Mouse (Mus musculus) thymus, adult 2 months (tissue): ENCODE measurements around the gene Myh9. TPM values are rescaled to one million over a fixed set of nuclear protein-coding genes. Genes with fewer than 3 reads are reported as not detected.
"Not testable (repeated sequence)": the region's sequence is repeated elsewhere in the genome, so short reads cannot be mapped to it uniquely, and the experiment has no call there.

Experiments
- DNase-seq: peaks from one replicate; pipeline ENCODE4 v3.0.0; 2021
- H3K27ac ChIP-seq: fragments of 200-500 bp; 2 replicates; pipeline ENCODE4 v1.5.1; 2012; ENCODE audit warnings: low read length, control low read depth; ENCODE audit not compliant: control insufficient read depth, insufficient read depth
- H3K27me3 ChIP-seq: fragments of 200-500 bp; 2 replicates; pipeline ENCODE4 v1.6.1; 2012; ENCODE audit warnings: mild to moderate bottlenecking, low read length, moderate library complexity, mixed read lengths; ENCODE audit not compliant: control insufficient read depth, insufficient read depth
- H3K36me3 ChIP-seq: fragments of 200-500 bp; 2 replicates; pipeline ENCODE4 v1.6.1; 2012; ENCODE audit warnings: mild to moderate bottlenecking, low read length, moderate library complexity; ENCODE audit not compliant: control insufficient read depth, insufficient read depth
- H3K4me1 ChIP-seq: fragments of 200-500 bp; replicated peaks from 2 replicates; pipeline ENCODE4 v1.6.1; 2012; ENCODE audit warnings: low read length; ENCODE audit not compliant: control insufficient read depth, insufficient read depth
- H3K4me3 ChIP-seq: fragments of 200-500 bp; 2 replicates; pipeline ENCODE4 v1.5.1; 2012; ENCODE audit warnings: mild to moderate bottlenecking, low read length, control low read depth, moderate library complexity; ENCODE audit not compliant: control insufficient read depth, insufficient read depth
- CTCF ChIP-seq: fragments of 200-500 bp; IDR thresholded peaks from 2 replicates; pipeline ENCODE4 v1.5.1; 2012; ENCODE audit warnings: mild to moderate bottlenecking, control low read depth, low read length, moderate library complexity, borderline replicate concordance; ENCODE audit not compliant: control insufficient read depth, poor library complexity, insufficient read depth; ENCODE audit errors: extremely low read depth
- POLR2A ChIP-seq: fragments of 200-500 bp; IDR thresholded peaks from 2 replicates; pipeline ENCODE4 v1.6.1; 2012; ENCODE audit warnings: mild to moderate bottlenecking, low read length, control low read depth, moderate library complexity; ENCODE audit not compliant: control insufficient read depth, poor library complexity, insufficient read depth; ENCODE audit errors: extremely low read depth
- WGBS: fragments of 180-500 bp; shearing (Covaris S2); methylation state at CpG from one replicate; pipeline ENCODE4 v1.1.7; 2018; 5-methylcytosine and 5-hydroxymethylcytosine counted together
- polyA plus RNA-seq: library from polyadenylated mRNA; depleted of rRNA; stranded (reverse); fragments of >200 nt; gene quantifications from 2 replicates; pipeline ENCODE4 v1.2.3, GENCODE M21; 2012

Gene Myh9
- polyA plus RNA-seq, 1 experiment: 167 TPM

DNA sequence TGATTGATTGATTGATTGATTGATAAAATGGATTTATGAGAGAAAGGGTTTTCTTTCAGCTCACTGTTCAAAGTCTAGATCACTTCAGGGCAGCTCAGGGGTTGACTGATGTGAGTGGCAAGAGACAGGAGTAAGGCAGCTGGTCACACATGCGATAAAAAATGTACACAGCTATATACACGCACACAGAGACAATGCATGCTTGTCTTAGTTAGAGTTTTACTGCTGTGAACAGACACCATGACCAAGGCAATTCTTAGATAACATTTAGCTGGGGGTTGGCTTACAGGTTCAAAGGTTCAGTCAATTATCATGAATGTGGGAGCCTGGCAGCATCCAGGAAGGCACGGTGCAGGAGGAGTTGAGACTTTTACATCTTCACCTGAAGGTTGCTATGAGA, 31.0 kb upstream of the Myh9 start:
- Histone ChIP-seq H3K27me3 (no peaks in the 10 kb centered on the region), H3K36me3 (no peaks in the 10 kb centered on the region), H3K27ac (no peak overlapping the region), H3K4me1 (no peaks in the 10 kb centered on the region), H3K4me3 (no peak overlapping the region)
- 95% methylated on average over 3 of the region's 3 CpGs for WGBS
- DNase-seq: no peak
- TF ChIP-seq POLR2A (no peak), CTCF (no peak)

DNA sequence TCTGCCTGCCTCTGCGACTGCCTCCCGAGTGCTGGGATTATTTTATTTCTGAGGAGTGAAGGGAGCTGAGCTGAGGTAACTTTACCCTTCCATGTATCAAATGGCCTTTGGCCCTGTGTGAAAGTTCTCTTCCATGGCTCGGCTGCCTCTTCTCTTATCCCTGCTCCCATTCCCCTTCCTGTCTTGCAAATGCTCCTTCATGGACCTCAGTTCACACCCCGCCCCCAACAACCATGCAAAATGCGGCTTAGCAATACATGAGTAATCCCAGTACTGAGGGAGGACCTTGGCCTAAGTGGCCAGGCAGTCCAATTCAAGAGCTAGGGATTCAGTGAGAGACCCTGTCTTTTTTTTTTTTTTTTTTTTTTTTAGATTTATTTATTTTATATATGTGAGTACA, 26.4 kb upstream of the Myh9 start:
- H3K4me1 ChIP-seq: peaks cover 4% of the 10 kb centered on the region

DNA sequence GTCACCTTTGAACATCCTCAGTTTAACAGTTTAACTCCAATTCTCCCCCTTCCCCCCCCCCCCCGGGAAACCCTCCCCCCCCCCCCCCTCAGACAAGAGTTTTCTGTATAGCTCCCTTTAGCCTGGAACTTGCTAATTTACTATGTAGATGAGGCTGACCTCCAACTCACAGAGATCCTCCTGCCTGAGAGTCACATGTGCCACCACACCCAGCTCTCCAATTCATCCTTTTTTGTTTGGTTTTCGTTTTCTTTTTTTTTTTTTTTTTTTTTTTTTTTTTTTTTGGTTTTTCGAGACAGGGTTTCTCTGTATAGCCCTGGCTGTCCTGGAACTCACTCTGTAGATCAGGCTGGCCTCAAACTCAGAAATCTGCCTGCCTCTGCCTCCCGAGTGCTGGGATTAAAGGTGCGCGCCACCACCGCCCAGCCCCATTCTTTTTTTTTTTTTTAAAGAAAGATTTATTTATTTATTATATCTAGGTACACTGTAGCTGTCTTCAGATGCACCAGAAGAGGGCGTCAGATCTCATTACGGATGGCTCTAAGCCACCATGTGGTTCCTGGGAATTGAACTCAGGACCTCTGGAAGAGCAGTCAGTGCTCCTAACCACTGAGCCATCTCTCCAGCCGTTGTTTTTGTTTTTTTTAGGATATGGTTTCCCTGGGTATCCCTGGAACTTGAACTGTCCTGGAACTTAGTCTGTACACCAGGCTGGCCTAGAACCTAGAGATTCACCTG, 25.4 kb upstream of the Myh9 start:
- not testable (repeated sequence) for H3K36me3 ChIP-seq, H3K27me3 ChIP-seq, H3K27ac ChIP-seq, H3K4me1 ChIP-seq, DNase-seq, H3K4me3 ChIP-seq
- WGBS: 72% methylated on average over 10 of the region's 10 CpGs

More for the DNA sequence above, 26.4 kb upstream of the Myh9 start:
- no peaks in the 10 kb centered on the region for H3K36me3 ChIP-seq
- WGBS: 96% methylated on average over 5 of the region's 5 CpGs
- H3K27me3 ChIP-seq: no peaks in the 10 kb centered on the region
- no peak for DNase-seq
- no peak overlapping the region for H3K27ac ChIP-seq
- no peak overlapping the region for H3K4me3 ChIP-seq
- TF ChIP-seq POLR2A (no peak), CTCF (no peak)

DNA sequence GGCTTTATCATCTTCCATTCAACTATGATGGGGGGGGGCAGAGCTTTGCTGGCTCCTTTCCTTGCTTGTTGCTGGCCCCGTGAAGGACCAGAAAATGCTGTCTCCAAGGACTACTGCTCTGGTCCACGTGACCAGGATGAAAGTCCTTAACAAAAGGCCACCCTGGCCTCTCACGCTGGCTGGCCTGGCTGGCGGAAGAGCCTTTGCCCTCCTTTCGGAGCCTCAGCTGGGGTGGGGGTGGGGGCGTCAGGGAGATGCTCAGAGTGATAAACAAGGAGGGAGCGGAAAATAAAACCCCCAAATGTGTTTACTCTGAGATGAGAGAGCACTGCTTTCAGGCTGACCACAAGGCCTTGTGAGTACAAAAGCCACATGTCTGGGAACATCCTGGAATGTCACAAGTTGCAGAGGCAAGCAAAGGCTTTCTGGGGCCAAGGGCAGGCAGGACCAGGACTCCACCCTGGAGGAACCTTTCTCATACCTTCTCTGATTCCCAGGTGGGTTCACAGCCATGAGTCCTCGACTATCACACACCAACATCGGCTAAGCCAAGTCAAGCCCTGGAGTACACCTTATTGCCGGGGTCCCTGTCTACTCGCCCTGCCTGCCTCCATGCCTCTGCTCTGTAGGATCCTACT, 24.7 kb upstream of the Myh9 start:
- H3K27me3 ChIP-seq: no peaks in the 10 kb centered on the region
- 85% methylated on average over 11 of the region's 11 CpGs for WGBS
- no peak overlapping the region for H3K4me3 ChIP-seq
- no peak for DNase-seq
- TF ChIP-seq CTCF (no peak), POLR2A (no peak)
- H3K36me3 ChIP-seq: no peaks in the 10 kb centered on the region
- peaks cover 7% of the 10 kb centered on the region for H3K4me1 ChIP-seq
- H3K27ac ChIP-seq: no peak overlapping the region

DNA sequence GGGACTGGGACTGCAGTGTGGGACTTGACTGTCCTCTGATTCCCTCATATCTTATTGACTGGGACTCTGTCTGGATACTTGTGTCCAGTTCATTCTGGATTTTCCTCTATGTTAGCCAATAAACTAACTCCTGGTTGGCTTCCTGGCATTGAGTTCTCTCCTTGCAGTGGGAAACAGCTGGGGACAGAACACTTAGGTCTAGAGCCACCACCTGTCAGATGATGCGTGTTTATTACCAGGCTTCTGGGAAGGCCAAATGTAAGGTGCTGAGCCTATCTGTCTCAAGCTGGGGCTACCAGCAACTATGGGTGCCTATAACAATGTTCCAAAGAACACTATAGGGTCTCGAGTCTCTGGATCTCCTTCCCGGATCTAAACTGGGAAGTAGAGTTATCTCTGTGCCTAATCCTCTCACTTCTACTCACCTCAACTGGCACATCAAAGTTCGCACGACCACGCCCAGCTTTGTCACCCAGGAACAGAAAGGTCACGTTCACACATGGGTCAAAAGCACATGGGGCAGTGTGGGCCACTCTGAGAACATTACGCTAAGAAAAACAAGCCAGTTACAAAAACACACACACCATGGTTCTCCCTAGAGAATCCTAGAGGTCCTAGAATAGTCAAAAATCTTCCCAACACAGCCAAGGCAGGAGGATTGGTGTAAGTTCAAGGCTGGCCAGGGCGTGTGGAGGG, 22.2 kb upstream of the Myh9 start:
- no peak for TF ChIP-seq CTCF
- no peak for TF ChIP-seq POLR2A
- Histone ChIP-seq H3K4me3 (no peak overlapping the region), H3K27ac (no peak overlapping the region), H3K36me3 (no peaks in the 10 kb centered on the region), H3K4me1 (peaks cover 7% of the 10 kb centered on the region), H3K27me3 (no peaks in the 10 kb centered on the region)
- DNase-seq: no peak
- WGBS: 95% methylated on average over 9 of the region's 9 CpGs

- 75% methylated on average over 22 of the region's 22 CpGs for WGBS
- Histone ChIP-seq H3K36me3 (no peaks in the 10 kb centered on the region), H3K4me3 (no peak overlapping the region), H3K27me3 (no peaks in the 10 kb centered on the region), H3K4me1 (peaks cover 7% of the 10 kb centered on the region), H3K27ac (no peak overlapping the region)
- DNase-seq: no peak
- no peak for TF ChIP-seq POLR2A
- TF ChIP-seq CTCF: no peak
Observed at GRCm38 (mm10) chr15:77862991-77863972, 21.3 kb upstream of the Myh9 start.
